Mouse (Mus musculus) neural tube, embryonic 13.5 days (tissue): Measurements from ENCODE around the gene 1700016H13Rik. TPM values are rescaled to one million over a fixed set of nuclear protein-coding genes. Genes with fewer than 3 reads are reported as not detected.
A peak's percentile ranks its signal among the peaks of the same experiment; 100 is the strongest.

Source experiments
- ATAC-seq: fragments of 200-750 bp; cut with Nextera tagmentation; 2 replicates; pipeline ENCODE4 v1.8.0; 2017; ENCODE audit warnings: low read depth, mild to moderate bottlenecking, moderate TSS enrichment, moderate library complexity
- H3K27ac ChIP-seq: fragments of 300-500 bp; sonication (generic); replicated peaks from 2 replicates; pipeline ENCODE4 v1.5.1; 2015; ENCODE audit warnings: moderate library complexity, mild to moderate bottlenecking, inconsistent platforms
- H3K27me3 ChIP-seq: fragments of 300-500 bp; sonication (generic); 2 replicates; pipeline ENCODE4 v1.6.1; 2015; ENCODE audit warnings: mild to moderate bottlenecking, inconsistent platforms
- H3K36me3 ChIP-seq: fragments of 300-500 bp; sonication (generic); 2 replicates; pipeline ENCODE4 v1.6.1; 2015; ENCODE audit warnings: mild to moderate bottlenecking, inconsistent platforms
- H3K4me1 ChIP-seq: fragments of 300-500 bp; sonication (generic); replicated peaks from 2 replicates; pipeline ENCODE4 v1.6.1; 2015; ENCODE audit warnings: inconsistent platforms
- H3K4me2 ChIP-seq: fragments of 300-500 bp; sonication (generic); 2 replicates; pipeline ENCODE4 v1.6.1; 2015; ENCODE audit warnings: inconsistent platforms, mild to moderate bottlenecking, moderate library complexity
- H3K4me3 ChIP-seq: fragments of 300-500 bp; sonication (generic); 2 replicates; pipeline ENCODE4 v1.5.1; 2015; ENCODE audit warnings: mild to moderate bottlenecking, inconsistent platforms
- H3K9ac ChIP-seq: fragments of 300-500 bp; sonication (generic); 2 replicates; pipeline ENCODE4 v1.6.1; 2015; ENCODE audit warnings: moderate library complexity, mild to moderate bottlenecking, inconsistent platforms
- H3K9me3 ChIP-seq: fragments of 300-500 bp; sonication (generic); 2 replicates; pipeline ENCODE4 v1.6.1; 2016; ENCODE audit warnings: inconsistent platforms
- WGBS: fragments of 180-500 bp; shearing (Covaris S2); methylation state at CpG from one replicate; pipeline ENCODE4 v1.1.7; 2015; 5-methylcytosine and 5-hydroxymethylcytosine counted together
- polyA plus RNA-seq: library from polyadenylated mRNA; unstranded; fragments of >200 nt; fragmentation: Nextera tagmentation; extraction: Ambion mirVana; gene quantifications from 2 replicates; pipeline ENCODE4 v1.2.1, GENCODE M21; 2015

The 1700016H13Rik gene
- polyA plus RNA-seq, 1 experiment from 2014 or later, result not detected

GRCm38 (mm10) chr5:103665876-103666275, 10.1 kb upstream of the 1700016H13Rik start:
- no peaks in the 10 kb centered on the region for H3K9me3 ChIP-seq
- no peak overlapping the region for H3K4me3 ChIP-seq
- no peaks in the 10 kb centered on the region for H3K4me1 ChIP-seq
- no peak overlapping the region for H3K27ac ChIP-seq
- H3K36me3 ChIP-seq, result no peaks in the 10 kb centered on the region
- H3K9ac ChIP-seq, result no peak overlapping the region
- H3K4me2 ChIP-seq, result no peak overlapping the region
- no peak for ATAC-seq
- H3K27me3 ChIP-seq, result no peaks in the 10 kb centered on the region
- 68% methylated on average over 2 of the region's 2 CpGs for WGBS

GRCm38 (mm10) chr5:103664932-103665331, 9.1 kb upstream of the 1700016H13Rik start:
- H3K9ac ChIP-seq, result no peak overlapping the region
- H3K4me1 ChIP-seq, result no peaks in the 10 kb centered on the region
- H3K4me3 ChIP-seq, result no peak overlapping the region
- H3K27me3 ChIP-seq, result no peaks in the 10 kb centered on the region
- ATAC-seq, result no peak
- no peak overlapping the region for H3K4me2 ChIP-seq
- WGBS, result 60% methylated on average over 9 of the region's 9 CpGs
- no peaks in the 10 kb centered on the region for H3K9me3 ChIP-seq
- no peaks in the 10 kb centered on the region for H3K36me3 ChIP-seq
- H3K27ac ChIP-seq, result no peak overlapping the region

GRCm38 (mm10) chr5:103659571-103659970, 3.8 kb upstream of the 1700016H13Rik start:
- no peak overlapping the region for H3K27ac ChIP-seq
- 36% methylated on average over 3 of the region's 3 CpGs for WGBS
- no peak overlapping the region for H3K4me3 ChIP-seq
- H3K4me1 ChIP-seq, result peaks cover 12% of the 10 kb centered on the region
- no peak for ATAC-seq
- H3K9me3 ChIP-seq, result no peaks in the 10 kb centered on the region
- H3K4me2 ChIP-seq, result no peak overlapping the region
- no peak overlapping the region for H3K9ac ChIP-seq
- no peaks in the 10 kb centered on the region for H3K36me3 ChIP-seq
- 0 out of 2 replicates have a peak, but pooled peaks cover 9% of the 10 kb centered on the region for H3K27me3 ChIP-seq

- no peaks in the 10 kb centered on the region for H3K36me3 ChIP-seq
- 0 out of 2 replicates have a peak, but pooled peaks cover 9% of the 10 kb centered on the region for H3K27me3 ChIP-seq
- H3K4me3 ChIP-seq, result no peak overlapping the region
- 75% methylated on average over 5 of the region's 5 CpGs for WGBS
- H3K4me1 ChIP-seq, result peaks cover 13% of the 10 kb centered on the region
- H3K9me3 ChIP-seq, result no peaks in the 10 kb centered on the region
- no peak overlapping the region for H3K27ac ChIP-seq
- no peak for ATAC-seq
- H3K9ac ChIP-seq, result no peak overlapping the region
- no peak overlapping the region for H3K4me2 ChIP-seq
Measured at GRCm38 (mm10) chr5:103658921-103659320, 3.1 kb upstream of the 1700016H13Rik start.

GRCm38 (mm10) chr5:103654780-103655179, 1.0 kb downstream of the 1700016H13Rik start:
- 46% methylated on average over 4 of the region's 4 CpGs for WGBS
- Histone ChIP-seq H3K4me3 (peak overlapping the region; percentile 57), H3K4me1 (peaks cover 13% of the 10 kb centered on the region), H3K36me3 (no peaks in the 10 kb centered on the region), H3K27me3 (0 out of 2 replicates have a peak, but pooled peaks cover 9% of the 10 kb centered on the region), H3K4me2 (peak overlapping the region; percentile 95), H3K9ac (no peak overlapping the region), H3K9me3 (no peaks in the 10 kb centered on the region), H3K27ac (no peak overlapping the region)
- ATAC-seq, result peak; percentile 50; the same call in 1 of the 2 replicates

GRCm38 (mm10) chr5:103654225-103654624, 1.6 kb downstream of the 1700016H13Rik start:
- H3K27ac ChIP-seq, result no peak overlapping the region
- H3K4me2 ChIP-seq, result no peak overlapping the region
- peaks cover 13% of the 10 kb centered on the region for H3K4me1 ChIP-seq
- no peak overlapping the region for H3K9ac ChIP-seq
- no peak overlapping the region for H3K4me3 ChIP-seq
- H3K9me3 ChIP-seq, result no peaks in the 10 kb centered on the region
- 0 out of 2 replicates have a peak, but pooled peaks cover 9% of the 10 kb centered on the region for H3K27me3 ChIP-seq
- H3K36me3 ChIP-seq, result no peaks in the 10 kb centered on the region
- WGBS, result 27% methylated on average over 6 of the region's 6 CpGs
- ATAC-seq, result no peak

GRCm38 (mm10) chr5:103647320-103647719, 8.5 kb downstream of the 1700016H13Rik start:
- no peaks in the 10 kb centered on the region for H3K36me3 ChIP-seq
- no peaks in the 10 kb centered on the region for H3K27me3 ChIP-seq
- no peak overlapping the region for H3K4me3 ChIP-seq
- H3K4me2 ChIP-seq, result no peak overlapping the region
- no peaks in the 10 kb centered on the region for H3K9me3 ChIP-seq
- H3K9ac ChIP-seq, result no peak overlapping the region
- ATAC-seq, result no peak
- H3K27ac ChIP-seq, result no peak overlapping the region
- 86% methylated on average over 3 of the region's 3 CpGs for WGBS
- H3K4me1 ChIP-seq, result no peaks in the 10 kb centered on the region

GRCm38 (mm10) chr5:103644167-103644566, 11.6 kb downstream of the 1700016H13Rik start:
- no peaks in the 10 kb centered on the region for H3K27me3 ChIP-seq
- H3K36me3 ChIP-seq, result no peaks in the 10 kb centered on the region
- H3K4me3 ChIP-seq, result no peak overlapping the region
- WGBS, result 93% methylated on average over 1 of the region's 1 CpGs
- H3K4me2 ChIP-seq, result no peak overlapping the region
- ATAC-seq, result no peak
- no peak overlapping the region for H3K9ac ChIP-seq
- H3K4me1 ChIP-seq, result no peaks in the 10 kb centered on the region
- H3K9me3 ChIP-seq, result no peaks in the 10 kb centered on the region
- H3K27ac ChIP-seq, result no peak overlapping the region

- no peak overlapping the region for H3K4me2 ChIP-seq
- WGBS, result 87% methylated on average over 2 of the region's 2 CpGs
- no peaks in the 10 kb centered on the region for H3K36me3 ChIP-seq
- H3K4me1 ChIP-seq, result no peaks in the 10 kb centered on the region
- no peaks in the 10 kb centered on the region for H3K27me3 ChIP-seq
- no peak for ATAC-seq
- H3K9me3 ChIP-seq, result no peaks in the 10 kb centered on the region
- no peak overlapping the region for H3K4me3 ChIP-seq
- H3K9ac ChIP-seq, result no peak overlapping the region
- H3K27ac ChIP-seq, result no peak overlapping the region
Measured at GRCm38 (mm10) chr5:103637162-103637561, 18.6 kb downstream of the 1700016H13Rik start.

GRCm38 (mm10) chr5:103629854-103630580, 25.8 kb downstream of the 1700016H13Rik start:
- Histone ChIP-seq H3K4me1 (peaks cover 10% of the 10 kb centered on the region; the same call in 1 of the 2 replicates), H3K36me3 (no peaks in the 10 kb centered on the region), H3K4me3 (no peak overlapping the region), H3K27ac (no peak overlapping the region), H3K27me3 (no peaks in the 10 kb centered on the region), H3K4me2 (no peak overlapping the region), H3K9ac (no peak overlapping the region), H3K9me3 (no peaks in the 10 kb centered on the region)
- 82% methylated on average over 9 of the region's 9 CpGs for WGBS
- no peak for ATAC-seq

- peak; percentile 79; the same call in 1 of the 2 replicates for ATAC-seq
Measured at GRCm38 (mm10) chr5:103629111-103629764, 26.6 kb downstream of the 1700016H13Rik start, which contains the start of gene Slc10a6. TSS of gene Slc10a6 (minus strand) at chr5:103629403.

GRCm38 (mm10) chr5:103628499-103628898, 27.3 kb downstream of the 1700016H13Rik start:
- peaks cover 10% of the 10 kb centered on the region; the same call in 1 of the 2 replicates for H3K4me1 ChIP-seq
- H3K9ac ChIP-seq, result no peak overlapping the region
- no peak overlapping the region for H3K27ac ChIP-seq
- 86% methylated on average over 6 of the region's 6 CpGs for WGBS
- no peak for ATAC-seq
- H3K36me3 ChIP-seq, result no peaks in the 10 kb centered on the region
- H3K27me3 ChIP-seq, result no peaks in the 10 kb centered on the region
- H3K4me3 ChIP-seq, result no peak overlapping the region
- no peak overlapping the region for H3K4me2 ChIP-seq
- H3K9me3 ChIP-seq, result no peaks in the 10 kb centered on the region

More at GRCm38 (mm10) chr5:103629111-103629764, 26.6 kb downstream of the 1700016H13Rik start, which contains the start of gene Slc10a6:
- Histone ChIP-seq H3K9ac (no peak within 1 kb of the TSS), H3K4me3 (no peak within 1 kb of the TSS), H3K27ac (peak within 1 kb of the TSS; percentile 47), H3K27me3 (no peaks in the 10 kb centered on the region), H3K36me3 (no peaks in the 10 kb centered on the region), H3K4me1 (peaks cover 10% of the 10 kb centered on the region; the same call in 1 of the 2 replicates), H3K9me3 (no peaks in the 10 kb centered on the region), H3K4me2 (no peak within 1 kb of the TSS)
- WGBS, result 61% methylated on average over 17 of the region's 17 CpGs
